Mouse (Mus musculus): ENCODE measurements at regions not wholly inside any gene's neighbourhood (a gene's known extent, or its start where the extent isn't known, plus 50 kb on each side); places are given as distances from the start of the nearest gene placed in this dataset.

DNA sequence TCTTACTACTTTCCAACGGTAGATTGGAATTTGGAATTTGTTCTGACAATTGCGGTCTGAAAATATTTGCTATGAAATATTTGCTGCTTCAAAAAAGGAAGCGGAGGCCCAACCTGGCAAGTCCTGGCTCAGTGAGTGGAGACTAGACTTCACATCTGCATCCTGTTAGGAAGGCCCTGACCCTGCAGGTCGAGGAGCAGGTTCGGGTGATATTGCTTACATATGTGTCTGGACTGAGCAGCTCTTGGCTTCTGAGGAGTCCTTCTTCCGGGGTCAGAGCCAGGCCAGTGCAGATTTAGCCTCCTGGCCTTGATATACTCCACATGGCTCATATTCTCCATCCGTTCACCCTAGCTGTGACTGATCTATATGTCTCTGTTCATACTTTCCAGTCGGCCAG lies 1026.6 kb downstream of the Bcl11a start:
- H3K36me3 ChIP-seq (ENCODE audit: control insufficient read depth, insufficient read depth, low read length), result no peaks in the 10 kb centered on the region
- H3K27me3 ChIP-seq (ENCODE audit: control insufficient read depth, insufficient read depth, low read length), result no peaks in the 10 kb centered on the region
- no peaks in the 10 kb centered on the region for H3K9me3 ChIP-seq (ENCODE audit: control insufficient read depth, low read length)
- no peak for ATAC-seq (ENCODE audit: low read depth)
- H3K9ac ChIP-seq (replicated peaks; ENCODE audit: low read depth, low read length), result no peak overlapping the region
- H3K27ac ChIP-seq (ENCODE audit: low read depth, low read length), result no peak overlapping the region
- WGBS, result 77% methylated on average over 8 of the region's 8 CpGs
- H3K4me1 ChIP-seq (ENCODE audit: control insufficient read depth, insufficient read depth, low read length), result no peaks in the 10 kb centered on the region
- no peak overlapping the region for H3K4me3 ChIP-seq (ENCODE audit: low read depth, low read length)
- H3K4me2 ChIP-seq (ENCODE audit: low read depth, low read length), result no peak overlapping the region

DNA sequence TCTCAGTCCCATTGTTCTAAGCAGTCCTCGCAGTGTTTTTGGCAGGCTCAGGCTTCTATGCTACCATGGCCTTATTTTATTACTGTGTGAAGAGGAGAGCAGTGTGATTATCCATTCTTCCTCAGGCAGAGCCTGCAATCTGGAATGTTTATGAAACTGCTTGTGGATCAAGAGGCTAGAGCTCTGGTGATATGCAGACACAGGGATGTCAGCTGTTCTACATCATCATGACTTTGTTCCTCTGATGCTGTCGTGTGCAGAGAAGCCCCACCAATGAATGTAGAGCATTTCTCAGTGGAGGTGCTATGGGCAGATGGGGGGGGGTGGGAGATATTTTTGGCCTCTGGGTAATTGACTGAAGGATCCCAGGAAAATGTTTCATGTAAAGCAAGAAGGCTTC lies 1046.6 kb downstream of the Bcl11a start:
- no peak overlapping the region for H3K4me3 ChIP-seq (ENCODE audit: low read depth, low read length)
- ATAC-seq (ENCODE audit: low read depth), result no peak
- no peaks in the 10 kb centered on the region for H3K27me3 ChIP-seq (ENCODE audit: control insufficient read depth, insufficient read depth, low read length)
- H3K9ac ChIP-seq (replicated peaks; ENCODE audit: low read depth, low read length), result no peak overlapping the region
- no peak overlapping the region for H3K27ac ChIP-seq (ENCODE audit: low read depth, low read length)
- H3K36me3 ChIP-seq (ENCODE audit: control insufficient read depth, insufficient read depth, low read length), result no peaks in the 10 kb centered on the region
- no peak overlapping the region for H3K4me2 ChIP-seq (ENCODE audit: low read depth, low read length)
- whole genome bisulfite sequencing, result 55% methylated on average over 2 of the region's 2 CpGs
- no peaks in the 10 kb centered on the region for H3K4me1 ChIP-seq (ENCODE audit: control insufficient read depth, insufficient read depth, low read length)
- no peaks in the 10 kb centered on the region for H3K9me3 ChIP-seq (ENCODE audit: control insufficient read depth, low read length)

DNA sequence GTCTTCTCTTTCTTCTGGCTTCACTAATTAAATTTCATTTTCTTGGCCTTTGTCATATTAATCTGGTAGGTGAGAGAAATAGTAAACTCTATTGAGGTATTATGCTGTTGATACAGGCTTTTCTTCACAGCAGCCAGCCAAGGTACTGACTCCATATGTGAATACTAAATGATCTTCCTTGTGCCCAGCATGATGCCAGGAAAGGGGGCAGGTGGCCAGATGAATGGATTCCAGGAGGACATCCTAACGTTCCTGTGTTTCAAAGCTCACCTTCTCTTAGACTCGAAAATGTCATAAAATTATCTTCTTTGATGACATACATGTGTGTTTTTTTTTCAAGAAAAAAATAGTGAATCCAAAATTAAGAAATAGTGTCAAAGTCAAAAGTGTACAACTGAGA lies 1064.4 kb downstream of the Bcl11a start:
- H3K4me3 ChIP-seq (ENCODE audit: low read depth, low read length), result no peak overlapping the region
- no peaks in the 10 kb centered on the region for H3K9me3 ChIP-seq (ENCODE audit: control insufficient read depth, low read length)
- WGBS, result 67% methylated on average over 2 of the region's 2 CpGs
- H3K4me2 ChIP-seq (ENCODE audit: low read depth, low read length), result no peak overlapping the region
- no peaks in the 10 kb centered on the region for H3K27me3 ChIP-seq (ENCODE audit: control insufficient read depth, insufficient read depth, low read length)
- H3K27ac ChIP-seq (ENCODE audit: low read depth, low read length), result no peak overlapping the region
- no peak for ATAC-seq (ENCODE audit: low read depth)
- no peaks in the 10 kb centered on the region for H3K36me3 ChIP-seq (ENCODE audit: control insufficient read depth, insufficient read depth, low read length)
- no peaks in the 10 kb centered on the region for H3K4me1 ChIP-seq (ENCODE audit: control insufficient read depth, insufficient read depth, low read length)
- no peak overlapping the region for H3K9ac ChIP-seq (replicated peaks; ENCODE audit: low read depth, low read length)

DNA sequence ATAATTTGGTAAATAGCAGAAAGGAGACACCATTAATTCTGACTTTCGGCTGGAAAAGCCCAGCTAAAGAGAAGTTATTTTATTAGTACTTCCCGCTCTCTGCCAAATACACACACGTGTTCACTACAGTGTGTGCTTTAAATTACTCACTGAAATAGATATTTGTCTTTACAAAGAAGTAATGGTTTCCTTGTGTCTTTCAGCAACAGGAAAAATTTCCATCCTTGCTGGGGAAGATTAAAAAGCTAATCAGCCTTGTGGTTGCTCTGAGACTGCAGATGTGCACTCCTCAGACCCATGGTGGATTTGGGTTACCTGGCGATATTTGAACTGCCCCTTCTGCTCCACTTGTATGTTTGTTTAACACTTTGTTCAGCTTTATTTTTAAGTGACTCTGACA lies 1065.0 kb downstream of the Bcl11a start:
- Histone ChIP-seq H3K4me1 (ENCODE audit: control insufficient read depth, insufficient read depth, low read length) (no peaks in the 10 kb centered on the region), H3K4me2 (ENCODE audit: low read depth, low read length) (no peak overlapping the region), H3K27me3 (ENCODE audit: control insufficient read depth, insufficient read depth, low read length) (no peaks in the 10 kb centered on the region), H3K27ac (ENCODE audit: low read depth, low read length) (no peak overlapping the region), H3K4me3 (ENCODE audit: low read depth, low read length) (no peak overlapping the region), H3K36me3 (ENCODE audit: control insufficient read depth, insufficient read depth, low read length) (no peaks in the 10 kb centered on the region), H3K9me3 (ENCODE audit: control insufficient read depth, low read length) (no peaks in the 10 kb centered on the region), H3K9ac (replicated peaks; ENCODE audit: low read depth, low read length) (no peak overlapping the region)
- ATAC-seq (ENCODE audit: low read depth), result no peak
- 81% methylated on average over 4 of the region's 4 CpGs for WGBS

DNA sequence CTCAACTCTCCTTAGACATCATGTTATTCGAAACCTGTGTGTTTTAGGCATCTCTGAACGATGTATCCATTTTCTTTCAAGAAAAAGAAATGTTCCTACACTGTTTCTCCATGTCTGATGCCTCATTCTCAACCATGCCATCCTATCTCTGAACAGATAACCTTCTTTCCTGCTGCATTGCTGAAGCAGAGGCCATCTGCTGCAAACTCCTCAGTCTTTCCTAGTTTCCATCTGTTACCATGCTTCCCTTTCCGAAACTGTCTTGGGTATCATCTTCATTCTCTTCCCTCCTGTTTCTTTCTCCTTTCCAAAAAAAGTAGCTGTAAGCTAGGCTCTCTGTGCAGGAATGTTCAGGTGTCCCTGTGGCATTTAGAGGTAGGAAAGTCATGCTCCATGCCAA lies 1063.3 kb downstream of the 5730522E02Rik start:
- H3K27me3 ChIP-seq (ENCODE audit: control insufficient read depth, insufficient read depth, low read length), result no peaks in the 10 kb centered on the region
- H3K9me3 ChIP-seq (ENCODE audit: control insufficient read depth, low read length), result no peaks in the 10 kb centered on the region
- H3K4me2 ChIP-seq (ENCODE audit: low read depth, low read length), result no peak overlapping the region
- no peak overlapping the region for H3K4me3 ChIP-seq (ENCODE audit: low read depth, low read length)
- no peak overlapping the region for H3K27ac ChIP-seq (ENCODE audit: low read depth, low read length)
- no peaks in the 10 kb centered on the region for H3K36me3 ChIP-seq (ENCODE audit: control insufficient read depth, insufficient read depth, low read length)
- 86% methylated on average over 3 of the region's 3 CpGs for WGBS
- no peak overlapping the region for H3K9ac ChIP-seq (replicated peaks; ENCODE audit: low read depth, low read length)
- no peak for ATAC-seq (ENCODE audit: low read depth)
- H3K4me1 ChIP-seq (ENCODE audit: control insufficient read depth, insufficient read depth, low read length), result no peaks in the 10 kb centered on the region

DNA sequence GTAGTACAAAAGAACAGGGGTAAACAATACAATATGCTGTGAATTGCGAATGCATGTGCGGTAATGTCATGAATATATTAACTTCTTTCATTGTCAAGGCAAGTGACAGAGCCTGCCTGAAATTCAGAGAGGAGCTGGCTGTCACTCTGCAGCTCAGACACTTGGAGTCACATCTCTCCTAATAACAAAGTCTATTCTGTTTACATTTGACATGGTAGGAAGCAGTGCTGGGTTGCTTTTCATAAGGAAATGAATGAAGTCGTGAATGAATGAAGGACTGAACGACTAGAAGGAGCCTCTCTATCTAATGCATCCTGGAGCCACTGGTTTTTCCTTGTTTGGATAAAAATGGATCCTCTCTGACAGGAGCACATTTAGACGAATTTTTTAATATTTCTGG lies 1053.9 kb downstream of the 5730522E02Rik start:
- Histone ChIP-seq H3K4me2 (ENCODE audit: low read depth, low read length) (peak overlapping the region; percentile 38; the same call in 1 of the 2 replicates), H3K27ac (ENCODE audit: low read depth, low read length) (no peak overlapping the region), H3K4me3 (ENCODE audit: low read depth, low read length) (no peak overlapping the region), H3K9me3 (ENCODE audit: control insufficient read depth, low read length) (no peaks in the 10 kb centered on the region), H3K9ac (replicated peaks; ENCODE audit: low read depth, low read length) (no peak overlapping the region), H3K27me3 (ENCODE audit: control insufficient read depth, insufficient read depth, low read length) (no peaks in the 10 kb centered on the region), H3K36me3 (ENCODE audit: control insufficient read depth, insufficient read depth, low read length) (no peaks in the 10 kb centered on the region), H3K4me1 (ENCODE audit: control insufficient read depth, insufficient read depth, low read length) (no peaks in the 10 kb centered on the region; the same call in 1 of the 2 replicates)
- ATAC-seq (ENCODE audit: low read depth), result 0 out of 2 replicates have a peak, but pooled peaks have one; percentile 34
- 16% methylated on average over 5 of the region's 5 CpGs for WGBS

DNA sequence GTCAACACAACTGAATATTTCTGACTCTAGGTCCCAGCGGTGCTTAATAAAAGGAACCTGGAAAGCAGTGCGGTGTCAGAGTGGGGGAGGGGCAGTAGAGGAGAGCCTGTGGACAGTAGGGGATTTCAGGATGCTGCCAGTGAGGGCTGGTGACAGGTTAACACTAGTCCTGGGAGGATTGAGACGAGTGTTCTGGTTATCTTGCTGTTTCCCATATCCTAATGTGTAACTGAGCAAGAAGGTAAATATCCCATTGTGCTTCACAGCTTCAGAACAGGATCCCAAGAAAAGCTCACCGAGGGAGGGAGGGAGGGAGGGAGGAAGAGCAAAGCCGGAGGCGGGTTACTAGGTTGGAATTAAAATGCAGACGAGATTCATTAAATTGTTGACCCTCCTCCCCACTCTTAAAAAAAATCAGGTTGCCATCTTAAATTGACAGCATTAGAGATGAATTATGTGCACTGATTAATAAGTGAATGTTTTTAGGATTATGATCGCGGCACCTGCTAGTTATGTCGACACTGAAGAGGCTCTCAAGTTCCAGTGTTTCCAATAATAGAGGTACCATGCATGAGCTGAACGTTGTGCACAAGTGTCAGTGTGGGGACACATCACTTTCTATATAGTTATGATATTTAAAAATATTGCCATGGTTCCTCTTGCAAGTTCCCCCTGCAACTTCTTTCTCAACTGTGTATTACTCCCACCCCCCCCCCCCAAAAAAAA lies 1053.3 kb downstream of the 5730522E02Rik start:
- no peak overlapping the region for H3K27ac ChIP-seq (ENCODE audit: low read depth, low read length)
- ATAC-seq (ENCODE audit: low read depth), result peak; percentile 49
- H3K36me3 ChIP-seq (ENCODE audit: control insufficient read depth, insufficient read depth, low read length), result no peaks in the 10 kb centered on the region
- no peaks in the 10 kb centered on the region for H3K27me3 ChIP-seq (ENCODE audit: control insufficient read depth, insufficient read depth, low read length)
- peak overlapping the region; percentile 28; the same call in 1 of the 2 replicates for H3K9ac ChIP-seq (replicated peaks; ENCODE audit: low read depth, low read length)
- no peak overlapping the region for H3K4me3 ChIP-seq (ENCODE audit: low read depth, low read length)
- H3K4me1 ChIP-seq (ENCODE audit: control insufficient read depth, insufficient read depth, low read length), result no peaks in the 10 kb centered on the region; the same call in 1 of the 2 replicates
- H3K9me3 ChIP-seq (ENCODE audit: control insufficient read depth, low read length), result no peaks in the 10 kb centered on the region
- peak overlapping the region; percentile 38 for H3K4me2 ChIP-seq (ENCODE audit: low read depth, low read length)
- 19% methylated on average over 11 of the region's 11 CpGs for WGBS

DNA sequence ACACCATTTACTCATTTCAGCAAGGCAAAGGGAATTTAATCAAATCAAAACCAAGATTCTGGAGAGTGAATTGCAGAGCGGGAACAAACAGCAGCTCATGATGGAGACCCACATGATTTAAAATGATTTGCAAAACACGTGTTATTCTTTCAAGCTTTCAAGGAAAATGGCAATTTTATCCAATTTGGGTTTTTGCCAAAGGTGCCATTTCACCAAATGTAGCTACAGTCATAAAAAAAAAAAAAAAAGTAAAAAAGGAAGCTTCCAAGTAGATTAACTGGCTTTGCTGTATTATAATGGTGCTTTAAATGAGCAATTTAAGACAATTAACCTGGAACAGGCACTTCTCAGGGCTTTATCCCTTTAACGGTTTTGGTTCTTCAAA lies 1052.7 kb downstream of the 5730522E02Rik start:
- H3K27me3 ChIP-seq (ENCODE audit: control insufficient read depth, insufficient read depth, low read length), result no peaks in the 10 kb centered on the region
- H3K9ac ChIP-seq (replicated peaks; ENCODE audit: low read depth, low read length), result no peak overlapping the region
- H3K36me3 ChIP-seq (ENCODE audit: control insufficient read depth, insufficient read depth, low read length), result no peaks in the 10 kb centered on the region
- H3K9me3 ChIP-seq (ENCODE audit: control insufficient read depth, low read length), result no peaks in the 10 kb centered on the region
- H3K4me2 ChIP-seq (ENCODE audit: low read depth, low read length), result no peak overlapping the region
- no peak overlapping the region for H3K27ac ChIP-seq (ENCODE audit: low read depth, low read length)
- H3K4me1 ChIP-seq (ENCODE audit: control insufficient read depth, insufficient read depth, low read length), result no peaks in the 10 kb centered on the region; the same call in 1 of the 2 replicates
- WGBS, result 43% methylated on average over 3 of the region's 3 CpGs
- H3K4me3 ChIP-seq (ENCODE audit: low read depth, low read length), result no peak overlapping the region
- no peak for ATAC-seq (ENCODE audit: low read depth)

DNA sequence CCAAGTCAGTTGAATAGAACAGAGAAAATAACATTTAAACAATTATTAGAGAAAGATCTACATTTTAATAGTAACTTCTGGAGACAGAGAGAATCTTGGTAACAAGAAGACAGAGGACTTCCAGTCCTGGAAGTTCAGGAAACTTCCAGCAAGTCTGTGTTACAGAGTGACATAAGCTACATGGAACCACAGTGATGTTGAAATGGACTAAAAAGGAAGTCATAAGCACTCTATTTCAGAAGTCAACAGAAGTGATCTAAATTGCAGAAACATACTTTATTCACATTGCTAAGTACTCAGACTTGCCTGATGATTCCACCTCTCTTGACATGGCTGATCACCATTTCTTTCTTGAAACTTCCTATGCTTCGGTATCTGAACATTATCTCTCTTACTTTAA lies 1051.7 kb downstream of the 5730522E02Rik start:
- Histone ChIP-seq H3K27me3 (ENCODE audit: control insufficient read depth, insufficient read depth, low read length) (no peaks in the 10 kb centered on the region), H3K4me1 (ENCODE audit: control insufficient read depth, insufficient read depth, low read length) (no peaks in the 10 kb centered on the region; the same call in 1 of the 2 replicates), H3K4me2 (ENCODE audit: low read depth, low read length) (no peak overlapping the region), H3K27ac (ENCODE audit: low read depth, low read length) (no peak overlapping the region), H3K9me3 (ENCODE audit: control insufficient read depth, low read length) (no peaks in the 10 kb centered on the region), H3K4me3 (ENCODE audit: low read depth, low read length) (no peak overlapping the region), H3K36me3 (ENCODE audit: control insufficient read depth, insufficient read depth, low read length) (no peaks in the 10 kb centered on the region), H3K9ac (replicated peaks; ENCODE audit: low read depth, low read length) (no peak overlapping the region)
- WGBS, result 94% methylated on average over 1 of the region's 1 CpGs
- ATAC-seq (ENCODE audit: low read depth), result no peak
